Comparison of ENCODE assay signal across 17 mouse cellular contexts in the genomic region with DNA sequence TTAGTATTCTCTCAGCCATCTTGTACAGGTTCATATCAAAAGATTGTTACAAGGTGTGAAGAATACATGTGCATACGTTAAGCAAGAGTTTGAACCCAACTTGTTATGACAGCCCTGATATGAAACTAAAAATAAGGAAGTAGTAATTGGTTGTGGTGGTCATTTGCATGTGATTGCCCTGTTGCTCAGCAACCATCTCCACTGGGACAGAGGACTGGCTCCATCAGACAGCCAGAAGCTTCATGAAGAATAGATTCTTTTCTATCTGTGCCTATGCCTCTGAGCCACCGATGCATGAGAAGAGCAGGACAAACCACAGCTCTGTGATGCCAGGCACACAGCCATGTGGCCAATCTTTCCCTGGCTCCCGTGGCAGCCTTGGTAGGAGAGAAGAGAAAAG. TPM values are rescaled to one million over a fixed set of nuclear protein-coding genes. Genes with fewer than 3 reads are reported as not detected.
DNase-seq lines count a peak whose midpoint lies in the region; ATAC-seq and TF ChIP-seq lines count a peak whose summit lies in the region.
"Had no signal": no experiment of that assay in that cellular context is flagged by ENCODE, and none has a peak within 500 bp of the region (broad histone marks: within the 10 kb centered on the region; RNA-seq: fewer than 3 reads in every experiment).

No protein-coding gene starts in this region.

- H3K4me2 ChIP-seq in heart, postnatal 0 days (ENCODE audit: low read depth, low read length), result no peak overlapping the region
- no peak overlapping the region for H3K4me2 ChIP-seq in hindbrain, embryonic 16.5 days (ENCODE audit: low read length)
- H3K4me2 ChIP-seq in intestine, postnatal 0 days (replicated peaks; ENCODE audit: low read depth), result no peak overlapping the region
- H3K4me2 ChIP-seq: embryonic facial prominence, embryonic 12.5 days; forebrain, embryonic 15.5 days; neural tube, embryonic 13.5 days had no signal

- peak overlapping the region; percentile 55 for H3K27ac ChIP-seq in heart, postnatal 0 days (ENCODE audit: low read depth)
- H3K27ac ChIP-seq in thymus, adult 2 months (ENCODE audit: control insufficient read depth, insufficient read depth, low read length), result no peak overlapping the region
- H3K27ac ChIP-seq in hindbrain, embryonic 16.5 days (ENCODE audit: low read depth, low read length), result no peak overlapping the region
- H3K27ac ChIP-seq in intestine, postnatal 0 days (ENCODE audit: low read depth, low read length), result no peak overlapping the region
- H3K27ac ChIP-seq: embryonic facial prominence, embryonic 12.5 days; forebrain, embryonic 15.5 days; limb, embryonic 10.5 days; macrophage; neural tube, embryonic 13.5 days had no signal

- DNase-seq in heart, postnatal 0 days (ENCODE audit: low spot score), result no peak
- DNase-seq in heart, adult 8-10 months (ENCODE audit: low spot score), result no peak
- peak; percentile 10 for DNase-seq in thymus, postnatal 25 days
- DNase-seq in thymus, adult 2 months, result no peak
- no peak for DNase-seq in adrenal gland, postnatal 25 days
- DNase-seq: cerebellum, adult 11-12 months; kidney, postnatal 36 days; right cerebral cortex, postnatal 4 days; thymus, adult 18-20 months had no signal

- H3K9ac ChIP-seq in heart, postnatal 0 days (replicated peaks; ENCODE audit: low read depth, low read length), result no peak overlapping the region
- no peak overlapping the region for H3K9ac ChIP-seq in hindbrain, embryonic 16.5 days (ENCODE audit: low read depth, low read length)
- no peak overlapping the region for H3K9ac ChIP-seq in intestine, postnatal 0 days (ENCODE audit: low read depth, low read length)
- H3K9ac ChIP-seq: embryonic facial prominence, embryonic 12.5 days; forebrain, embryonic 15.5 days; neural tube, embryonic 13.5 days had no signal

- no peak for TF ChIP-seq POLR2A in thymus, adult 2 months (IDR thresholded peaks at IDR 0.05; ENCODE audit: control insufficient read depth, extremely low read depth, insufficient read depth, low read length, poor library complexity)

- no peaks in the 10 kb centered on the region for H3K9me3 ChIP-seq in heart, postnatal 0 days (replicated peaks; ENCODE audit: control insufficient read depth, low read length)
- peaks cover 4% of the 10 kb centered on the region for H3K9me3 ChIP-seq in hindbrain, embryonic 16.5 days (ENCODE audit: control insufficient read depth, low read length)
- no peaks in the 10 kb centered on the region for H3K9me3 ChIP-seq in intestine, postnatal 0 days (ENCODE audit: control insufficient read depth)
- H3K9me3 ChIP-seq: embryonic facial prominence, embryonic 12.5 days; limb, embryonic 10.5 days; neural tube, embryonic 13.5 days had no signal

- 38% methylated on average over 3 of the region's 3 CpGs for WGBS in heart, postnatal 0 days
- 50% methylated on average over 3 of the region's 3 CpGs for WGBS in thymus, adult 2 months
- 47% methylated on average over 3 of the region's 3 CpGs for WGBS in hindbrain, embryonic 16.5 days
- WGBS in intestine, postnatal 0 days, result 75% methylated on average over 3 of the region's 3 CpGs

- TF ChIP-seq CTCF in heart, postnatal 0 days (IDR thresholded peaks at IDR 0.05; ENCODE audit: low read depth), result no peak
- TF ChIP-seq CTCF in thymus, adult 2 months (IDR thresholded peaks at IDR 0.05; ENCODE audit: borderline replicate concordance, control insufficient read depth, extremely low read depth, insufficient read depth, low read length, poor library complexity), result no peak
- TF ChIP-seq CTCF in intestine, postnatal 0 days (IDR thresholded peaks at IDR 0.05; ENCODE audit: low read depth), result no peak

- no peak for TF ChIP-seq EP300 in heart, postnatal 0 days (IDR thresholded peaks at IDR 0.05; ENCODE audit: low read depth)

- no peaks in the 10 kb centered on the region for H3K27me3 ChIP-seq in heart, postnatal 0 days (ENCODE audit: control insufficient read depth, insufficient read depth, low read length)
- no peaks in the 10 kb centered on the region for H3K27me3 ChIP-seq in thymus, adult 2 months (ENCODE audit: control insufficient read depth, insufficient read depth, low read length)
- no peaks in the 10 kb centered on the region for H3K27me3 ChIP-seq in hindbrain, embryonic 16.5 days (replicated peaks; ENCODE audit: control insufficient read depth, insufficient read depth, low read length)
- no peaks in the 10 kb centered on the region for H3K27me3 ChIP-seq in intestine, postnatal 0 days (replicated peaks; ENCODE audit: control insufficient read depth, insufficient read depth, low read length)
- H3K27me3 ChIP-seq: embryonic facial prominence, embryonic 12.5 days; neural tube, embryonic 13.5 days had no signal

- ATAC-seq in heart, postnatal 0 days (ENCODE audit: insufficient read depth, low read depth), result no peak
- ATAC-seq in hindbrain, embryonic 16.5 days, result peak; percentile 90
- ATAC-seq in intestine, postnatal 0 days, result no peak
- ATAC-seq: forebrain, embryonic 15.5 days had no signal

- H3K36me3 ChIP-seq in heart, postnatal 0 days (replicated peaks; ENCODE audit: control insufficient read depth, insufficient read depth, low read length), result peaks cover 14% of the 10 kb centered on the region; the same call in 1 of the 2 replicates
- no peaks in the 10 kb centered on the region for H3K36me3 ChIP-seq in thymus, adult 2 months (ENCODE audit: control insufficient read depth, insufficient read depth, low read length)
- no peaks in the 10 kb centered on the region for H3K36me3 ChIP-seq in hindbrain, embryonic 16.5 days (ENCODE audit: control insufficient read depth, insufficient read depth, low read length)
- H3K36me3 ChIP-seq in intestine, postnatal 0 days (ENCODE audit: control insufficient read depth, insufficient read depth), result no peaks in the 10 kb centered on the region
- H3K36me3 ChIP-seq: embryonic facial prominence, embryonic 12.5 days; forebrain, embryonic 15.5 days; limb, embryonic 10.5 days; neural tube, embryonic 13.5 days had no signal

- peaks cover 17% of the 10 kb centered on the region for H3K4me1 ChIP-seq in heart, postnatal 0 days (ENCODE audit: control insufficient read depth, insufficient read depth)
- no peaks in the 10 kb centered on the region for H3K4me1 ChIP-seq in thymus, adult 2 months (replicated peaks; ENCODE audit: control insufficient read depth, insufficient read depth, low read length)
- H3K4me1 ChIP-seq in hindbrain, embryonic 16.5 days (ENCODE audit: control insufficient read depth, insufficient read depth, low read depth, low read length), result no peaks in the 10 kb centered on the region
- H3K4me1 ChIP-seq in intestine, postnatal 0 days (replicated peaks; ENCODE audit: control insufficient read depth, insufficient read depth, low read length), result no peaks in the 10 kb centered on the region
- H3K4me1 ChIP-seq: embryonic facial prominence, embryonic 12.5 days; forebrain, embryonic 15.5 days; limb, embryonic 10.5 days; neural tube, embryonic 13.5 days had no signal

- H3K4me3 ChIP-seq in heart, postnatal 0 days (ENCODE audit: low read depth, low read length), result no peak overlapping the region
- H3K4me3 ChIP-seq in thymus, adult 2 months (ENCODE audit: control insufficient read depth, insufficient read depth, low read length), result no peak overlapping the region
- H3K4me3 ChIP-seq in hindbrain, embryonic 16.5 days (ENCODE audit: low read length), result no peak overlapping the region
- no peak overlapping the region for H3K4me3 ChIP-seq in intestine, postnatal 0 days (ENCODE audit: low read depth, low read length)
- H3K4me3 ChIP-seq: embryonic facial prominence, embryonic 12.5 days; forebrain, embryonic 15.5 days; limb, embryonic 10.5 days; neural tube, embryonic 13.5 days had no signal

RNA-seq across cellular contexts. Expression of a gene that starts 14.5 kb away (rescaled TPM):
- 128 and 168 TPM in 2 replicates for total RNA-seq in heart, postnatal 0 days (2014; rRNA removed; ENCODE audit: low replicate concordance)
- 125 and 127 TPM in 2 replicates for polyA plus RNA-seq in heart, postnatal 0 days (2015; fragmentation: Nextera tagmentation; extraction: Ambion mirVana)
- total RNA-seq in heart, adult 8-10 months (2022), result 10 to 100 TPM; 23.9 to 33.3 (median 28.1) TPM
- 8.3 and 11.8 TPM in 2 replicates for polyA plus RNA-seq in thymus, adult 2 months (2012; rRNA removed)
- polyA plus RNA-seq in hindbrain, embryonic 16.5 days (2015; fragmentation: Nextera tagmentation; extraction: Ambion mirVana), result 19.7 and 27.2 TPM in 2 replicates
- polyA plus RNA-seq in intestine, postnatal 0 days (2015; fragmentation: Nextera tagmentation; extraction: Ambion mirVana), result 134 and 149 TPM in 2 replicates
- total RNA-seq in adrenal gland, postnatal 25 days (2021), result 1.4 and 1.9 TPM in 2 replicates
- polyA plus RNA-seq: macrophage had no signal

RNA-seq across cellular contexts. Expression of a gene that starts 34.6 kb away (rescaled TPM):
- not detected in 2 replicates for total RNA-seq in heart, postnatal 0 days (2014; rRNA removed; ENCODE audit: low replicate concordance)
- not detected in 2 replicates for polyA plus RNA-seq in heart, postnatal 0 days (2015; fragmentation: Nextera tagmentation; extraction: Ambion mirVana)
- total RNA-seq in heart, adult 8-10 months (2022), result not detected
- not detected in 2 replicates for polyA plus RNA-seq in thymus, adult 2 months (2012; rRNA removed)
- polyA plus RNA-seq in hindbrain, embryonic 16.5 days (2015; fragmentation: Nextera tagmentation; extraction: Ambion mirVana), result 0.19 and 0.20 TPM in 2 replicates
- not detected in 2 replicates for polyA plus RNA-seq in intestine, postnatal 0 days (2015; fragmentation: Nextera tagmentation; extraction: Ambion mirVana)
- total RNA-seq in adrenal gland, postnatal 25 days (2021), result not detected in 2 replicates
- total RNA-seq: ES-E14 had no signal
- polyA plus RNA-seq: limb, embryonic 10.5 days; macrophage; neural tube, embryonic 13.5 days had no signal
